Mouse (Mus musculus) megakaryocyte-erythroid progenitor cell, adult 5 weeks (primary cell): ENCODE data around the gene Npas4. TPM values are rescaled to one million over a fixed set of nuclear protein-coding genes. Genes with fewer than 3 reads are reported as not detected.

Source experiments
- polyA plus RNA-seq: library from polyadenylated mRNA; stranded (reverse); fragments of >175 nt; gene quantifications from 2 replicates; pipeline ENCODE4 v1.2.3, GENCODE M21; 2012

The Npas4 gene
- polyA plus RNA-seq = 0.10 and 0.12 TPM in 2 replicates

DNA sequence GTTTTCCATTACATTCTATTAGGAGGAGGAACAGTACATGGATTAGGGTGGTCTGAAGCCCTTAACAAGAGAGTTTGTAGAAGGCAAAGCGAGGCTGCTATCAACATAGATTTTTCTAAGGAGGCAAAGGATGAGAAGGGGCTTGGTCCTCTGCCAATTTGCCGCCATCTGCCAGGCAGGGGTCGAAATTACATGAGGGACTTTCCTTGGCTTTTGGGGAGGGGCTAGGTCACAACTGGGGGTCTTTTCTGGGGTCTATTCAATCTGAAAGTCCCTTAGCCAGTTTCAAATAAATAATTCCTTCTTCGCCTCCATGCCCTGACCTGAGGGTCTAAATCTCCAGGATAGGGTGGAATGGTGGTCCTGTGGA is at the start of gene Npas4:
Gene Npas4 (minus strand): TSS at position 61 of the 370 bp plus-strand sequence.

DNA sequence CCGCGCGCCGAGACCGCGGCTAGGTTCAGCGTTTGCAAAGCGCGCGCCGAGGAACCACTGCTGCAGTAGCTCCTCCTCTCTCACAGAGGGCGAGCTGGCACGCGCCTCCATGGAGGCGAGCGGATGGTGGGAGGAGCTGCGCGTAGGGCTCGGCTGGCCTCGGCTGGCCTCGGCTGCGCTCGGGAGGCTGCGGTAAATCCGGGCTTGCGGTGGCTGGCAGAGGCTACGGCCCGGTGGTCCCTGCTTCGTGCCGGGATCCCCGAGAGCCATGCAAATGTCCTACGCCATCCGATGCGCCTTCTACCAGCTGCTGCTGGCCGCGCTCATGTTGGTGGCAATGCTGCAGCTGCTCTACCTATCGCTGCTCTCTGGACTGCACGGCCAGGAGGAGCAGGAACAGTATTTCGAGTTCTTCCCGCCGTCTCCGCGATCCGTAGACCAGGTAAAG is 48.6 kb upstream of the Npas4 start, which contains the start of the genes B4gat1 and AC124502.3:
Gene B4gat1 (plus strand): TSS at position 118 of the 448 bp plus-strand sequence.
Gene AC124502.3 (plus strand): TSS at position 183 of the 448 bp plus-strand sequence.

DNA sequence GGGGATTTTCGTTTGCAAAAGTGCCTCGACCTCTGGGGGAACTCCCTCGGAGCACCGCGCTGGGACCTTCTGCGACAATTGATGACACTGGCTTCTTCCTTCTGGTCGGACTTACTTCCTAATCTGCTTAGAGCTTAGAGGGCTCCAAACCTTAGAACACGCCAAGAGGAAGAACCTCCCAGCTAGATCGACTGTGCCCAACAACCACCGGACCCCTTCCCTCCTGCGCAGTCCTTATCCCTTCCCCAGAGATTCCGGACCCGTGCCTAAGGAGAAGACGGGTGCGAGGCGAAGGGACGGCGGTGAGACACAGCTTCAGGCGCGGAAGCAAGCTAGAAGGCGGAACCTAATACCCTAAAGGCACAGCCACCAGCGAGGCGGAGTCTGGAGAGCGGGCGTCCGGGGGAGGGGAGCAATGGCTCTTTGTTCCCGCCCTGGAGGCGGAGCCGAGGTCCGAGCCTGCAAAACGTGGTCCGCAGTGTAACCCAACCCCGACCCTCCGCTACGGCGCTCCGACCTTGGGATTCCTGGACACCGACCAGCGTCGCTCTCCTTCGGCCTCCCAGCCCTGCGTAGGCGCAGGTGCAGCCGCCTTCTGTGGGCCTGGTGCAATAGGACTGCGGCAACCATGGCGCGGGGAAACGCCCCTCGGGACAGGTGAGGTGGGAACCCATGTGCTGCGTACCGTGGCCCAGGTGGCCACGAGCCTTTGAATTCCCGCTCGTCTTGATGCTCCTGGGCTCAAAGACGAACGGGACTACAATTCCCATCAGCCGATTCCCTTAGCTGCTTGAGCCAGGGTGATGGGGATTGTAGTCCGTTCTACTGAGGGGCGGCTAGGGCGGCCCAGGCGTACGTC is 33.7 kb upstream of the Npas4 start, which contains the start of gene Slc29a2:
Gene Slc29a2 (plus strand): TSS at position 240 of the 859 bp plus-strand sequence.

DNA sequence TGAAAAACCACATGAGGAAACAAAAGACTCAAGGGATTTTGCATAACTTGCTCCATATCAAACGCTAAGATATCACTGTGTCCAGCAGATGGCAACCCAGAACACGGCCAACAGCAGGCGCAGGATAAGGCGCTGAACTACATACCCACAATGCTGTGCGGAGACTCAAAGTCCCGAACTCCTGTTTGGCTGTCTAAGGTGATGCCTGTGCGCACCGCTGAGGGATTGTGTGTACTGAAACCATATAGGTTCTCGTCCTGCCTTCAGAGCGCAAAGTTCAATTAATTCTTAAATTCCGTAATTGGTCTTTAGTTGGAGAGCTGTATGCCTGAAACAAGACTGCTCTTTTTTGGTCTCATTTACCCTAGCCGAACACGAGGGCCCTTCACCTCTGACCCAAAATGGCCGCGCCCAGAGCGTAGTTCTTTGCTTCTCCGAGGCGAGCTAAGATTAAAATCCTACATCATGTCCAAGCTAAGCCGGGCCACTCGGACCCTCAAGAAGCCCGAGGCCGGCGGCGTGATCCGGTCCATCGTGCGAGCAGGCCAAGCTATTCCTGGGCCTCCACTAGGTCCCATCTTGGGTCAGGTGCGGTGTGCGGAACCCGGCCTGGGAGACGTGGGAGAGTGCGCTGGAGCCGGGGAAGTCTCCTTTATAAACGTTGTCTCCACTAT is 28.1 kb downstream of the Npas4 start, which contains the start of gene Mrpl11:
Gene Mrpl11 (plus strand): TSS at position 220 of the 674 bp plus-strand sequence.

DNA sequence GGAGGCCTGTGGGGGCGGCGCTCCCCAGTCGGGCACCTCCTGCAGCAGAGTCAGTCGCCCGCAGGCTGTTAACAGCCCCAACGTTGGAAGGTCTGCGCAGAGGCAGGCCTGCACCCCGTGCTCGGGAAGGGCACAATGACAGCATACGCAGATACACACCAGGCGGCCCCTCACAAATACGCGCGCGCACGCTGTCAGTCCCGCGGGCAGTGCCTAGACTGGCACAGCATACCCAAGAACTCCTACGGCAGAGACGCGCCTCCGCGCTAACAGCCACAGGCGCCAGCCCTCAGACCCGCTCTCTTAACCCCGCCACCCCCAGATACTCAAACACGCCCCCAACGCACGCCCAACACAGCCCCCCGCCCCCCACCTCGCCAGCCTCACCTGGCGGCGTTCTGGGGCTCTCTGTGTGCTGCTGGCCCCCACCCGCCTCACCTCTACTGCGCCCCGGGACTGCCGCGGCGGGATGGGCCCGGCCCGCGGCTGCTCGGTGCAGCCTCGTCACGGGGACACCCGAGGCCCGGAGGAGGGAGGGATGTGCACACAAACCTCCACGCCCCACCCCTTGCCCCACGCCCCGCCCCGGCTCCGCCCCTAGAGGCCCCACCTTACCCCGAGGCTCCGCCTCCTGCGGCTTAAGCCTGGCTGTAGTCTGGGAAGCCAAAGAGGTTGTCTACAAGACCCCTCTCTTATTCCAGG is 47.4 kb downstream of the Npas4 start, which contains the start of gene Peli3:
Gene Peli3 (minus strand): TSS at position 577 of the 702 bp plus-strand sequence.

Other genes starting within 250 kb of the Npas4 start
- gene Rbm4b, start 233.8 kb downstream of the Npas4 start, polyA plus RNA-seq = 11.2 and 13.4 TPM in 2 replicates
- gene Rbm4, start 196.4 kb downstream of the Npas4 start, polyA plus RNA-seq = 15.6 and 16.8 TPM in 2 replicates
- gene Gm21992, start 178.7 kb downstream of the Npas4 start, polyA plus RNA-seq = 0.68 and 1.4 TPM in 2 replicates
- gene Rbm14, start 178.7 kb downstream of the Npas4 start, polyA plus RNA-seq = 37.4 and 39.1 TPM in 2 replicates
- gene Ccs, start 151.0 kb downstream of the Npas4 start, polyA plus RNA-seq = 59.4 and 60.0 TPM in 2 replicates
- gene Ccdc87, start 150.9 kb downstream of the Npas4 start, polyA plus RNA-seq = not detected in 2 replicates
- 7.5 and 11.2 TPM in 2 replicates for gene Ctsf, start 135.2 kb downstream of the Npas4 start, polyA plus RNA-seq
- 0.37 and 1.0 TPM in 2 replicates for gene Actn3, start 112.4 kb downstream of the Npas4 start, polyA plus RNA-seq
- 2.1 and 2.3 TPM in 2 replicates for gene Zdhhc24, start 111.6 kb downstream of the Npas4 start, polyA plus RNA-seq
- 2.1 and 3.6 TPM in 2 replicates for gene Bbs1, start 83.7 kb downstream of the Npas4 start, polyA plus RNA-seq
- 66.2 and 71.5 TPM in 2 replicates for gene Dpp3, start 62.0 kb downstream of the Npas4 start, polyA plus RNA-seq
- 0.10 and 0.22 TPM in 2 replicates for gene Peli3, start 47.2 kb downstream of the Npas4 start, polyA plus RNA-seq
- 58.4 and 60.2 TPM in 2 replicates for gene Mrpl11, start 28.2 kb downstream of the Npas4 start, polyA plus RNA-seq
- 4.3 and 5.5 TPM in 2 replicates for gene Slc29a2, start 33.5 kb upstream of the Npas4 start, polyA plus RNA-seq
- gene B4gat1, start 48.5 kb upstream of the Npas4 start, polyA plus RNA-seq = 6.1 and 9.4 TPM in 2 replicates
- gene AC124502.3, start 48.6 kb upstream of the Npas4 start, polyA plus RNA-seq = 0.13 and 1.3 TPM in 2 replicates
- 94.5 and 120 TPM in 2 replicates for gene Brms1, start 51.0 kb upstream of the Npas4 start, polyA plus RNA-seq
- 1.2 and 1.8 TPM in 2 replicates for gene Rin1, start 60.2 kb upstream of the Npas4 start, polyA plus RNA-seq
- gene Cd248, start 77.8 kb upstream of the Npas4 start, polyA plus RNA-seq = 0.77 and 1.7 TPM in 2 replicates
- 0.29 and 1.6 TPM in 2 replicates for gene Tmem151a, start 95.2 kb upstream of the Npas4 start, polyA plus RNA-seq
- gene Yif1a, start 98.2 kb upstream of the Npas4 start, polyA plus RNA-seq = 17.5 and 18.7 TPM in 2 replicates
- gene Cnih2, start 108.2 kb upstream of the Npas4 start, polyA plus RNA-seq = 3.6 and 6.3 TPM in 2 replicates
- gene Rab1b, start 116.8 kb upstream of the Npas4 start, polyA plus RNA-seq = 262 and 300 TPM in 2 replicates
- gene Klc2, start 128.2 kb upstream of the Npas4 start, polyA plus RNA-seq = 22.7 and 28.8 TPM in 2 replicates